Mouse (Mus musculus): Measurements from ENCODE around the gene Unkl. TPM values are rescaled to one million over a fixed set of nuclear protein-coding genes. Genes with fewer than 3 reads are reported as not detected.

The Unkl gene
- polyA plus RNA-seq, 1 experiment from 2014 or later: 6.3 TPM

Small RNA genes lying within 50 kb of the gene (microRNA-seq; reads per million reads assigned to microRNA genes)
- not detected for gene Mir3547

Other genes starting within 250 kb of the Unkl start
- 140 and 144 TPM in 2 replicates for gene Jpt2, start 227.7 kb upstream of the Unkl start, polyA plus RNA-seq (2016; fragmentation: Nextera tagmentation; extraction: Ambion mirVana)
- gene Cramp1l, start 172.6 kb upstream of the Unkl start, polyA plus RNA-seq (2016; fragmentation: Nextera tagmentation; extraction: Ambion mirVana): 8.5 and 10.1 TPM in 2 replicates
- gene Ift140, start 172.3 kb upstream of the Unkl start, polyA plus RNA-seq (2016; fragmentation: Nextera tagmentation; extraction: Ambion mirVana): 14.4 and 14.8 TPM in 2 replicates
- 16.3 and 20.4 TPM in 2 replicates for gene Tmem204, start 104.8 kb upstream of the Unkl start, polyA plus RNA-seq (2016; fragmentation: Nextera tagmentation; extraction: Ambion mirVana)
- gene Telo2, start 72.4 kb upstream of the Unkl start, polyA plus RNA-seq (2016; fragmentation: Nextera tagmentation; extraction: Ambion mirVana): 23.5 and 30.7 TPM in 2 replicates
- 0.27 TPM in 1 of 2 replicates, not detected in the other for gene Ptx4, start 67.6 kb upstream of the Unkl start, polyA plus RNA-seq (2016; fragmentation: Nextera tagmentation; extraction: Ambion mirVana)
- gene Clcn7, start 55.0 kb upstream of the Unkl start, polyA plus RNA-seq (2016; fragmentation: Nextera tagmentation; extraction: Ambion mirVana): 19.5 and 21.1 TPM in 2 replicates
- gene Ccdc154, start 25.9 kb upstream of the Unkl start, polyA plus RNA-seq (2016; fragmentation: Nextera tagmentation; extraction: Ambion mirVana): not detected in 2 replicates
- gene Gm38655, start 12.9 kb upstream of the Unkl start, polyA plus RNA-seq (2016; fragmentation: Nextera tagmentation; extraction: Ambion mirVana): not detected in 2 replicates
- gene BC003965, start 3.8 kb upstream of the Unkl start, polyA plus RNA-seq (2016; fragmentation: Nextera tagmentation; extraction: Ambion mirVana): 25.1 and 25.9 TPM in 2 replicates
- 25.0 TPM in 2 replicates for gene Gnptg, start 51.7 kb downstream of the Unkl start, polyA plus RNA-seq (2016; fragmentation: Nextera tagmentation; extraction: Ambion mirVana)
- 33.3 and 34.1 TPM in 2 replicates for gene Tsr3, start 51.8 kb downstream of the Unkl start, polyA plus RNA-seq (2016; fragmentation: Nextera tagmentation; extraction: Ambion mirVana)
- gene Baiap3, start 68.0 kb downstream of the Unkl start, polyA plus RNA-seq (2016; fragmentation: Nextera tagmentation; extraction: Ambion mirVana): 0.18 and 0.42 TPM in 2 replicates
- 459 and 468 TPM in 2 replicates for gene Ube2i, start 86.2 kb downstream of the Unkl start, polyA plus RNA-seq (2016; fragmentation: Nextera tagmentation; extraction: Ambion mirVana)
- gene Prss34, start 110.0 kb downstream of the Unkl start, polyA plus RNA-seq (2016; fragmentation: Nextera tagmentation; extraction: Ambion mirVana): not detected in 2 replicates
- gene Prss28, start 120.2 kb downstream of the Unkl start, polyA plus RNA-seq (2016; fragmentation: Nextera tagmentation; extraction: Ambion mirVana): not detected in 2 replicates
- not detected in 2 replicates for gene Prss29, start 130.3 kb downstream of the Unkl start, polyA plus RNA-seq (2016; fragmentation: Nextera tagmentation; extraction: Ambion mirVana)
- not detected in 2 replicates for gene Tpsab1, start 157.2 kb downstream of the Unkl start, polyA plus RNA-seq (2016; fragmentation: Nextera tagmentation; extraction: Ambion mirVana)
- gene Tpsb2, start 177.9 kb downstream of the Unkl start, polyA plus RNA-seq (2016; fragmentation: Nextera tagmentation; extraction: Ambion mirVana): not detected in 2 replicates
- not detected in 2 replicates for gene Tpsg1, start 180.9 kb downstream of the Unkl start, polyA plus RNA-seq (2016; fragmentation: Nextera tagmentation; extraction: Ambion mirVana)
- 13.5 and 16.3 TPM in 2 replicates for gene Cacna1h, start 245.4 kb downstream of the Unkl start, polyA plus RNA-seq (2016; fragmentation: Nextera tagmentation; extraction: Ambion mirVana)